Mouse (Mus musculus) gastrocnemius, postnatal 10 days (tissue): ENCODE data around the gene Prox2. TPM values are rescaled to one million over a fixed set of nuclear protein-coding genes. Genes with fewer than 3 reads are reported as not detected.

ENCODE experiments used
- DNase-seq: peaks from one replicate; pipeline ENCODE4 v3.0.0; 2021; ENCODE audit warnings: mixed read lengths
- total RNA-seq, 2 experiments: library from RNA; stranded (reverse); gene quantifications; 2 replicates each; pipeline ENCODE4 v1.2.3; 2021

The Prox2 gene
- total RNA-seq, 2 experiments from 2014 or later = 2.6 to 2.9 TPM

GRCm38 (mm10) chr12:85092214-85092613 lies 18.3 kb downstream of the Prox2 start:
- peak; percentile 82 for DNase-seq

DNA sequence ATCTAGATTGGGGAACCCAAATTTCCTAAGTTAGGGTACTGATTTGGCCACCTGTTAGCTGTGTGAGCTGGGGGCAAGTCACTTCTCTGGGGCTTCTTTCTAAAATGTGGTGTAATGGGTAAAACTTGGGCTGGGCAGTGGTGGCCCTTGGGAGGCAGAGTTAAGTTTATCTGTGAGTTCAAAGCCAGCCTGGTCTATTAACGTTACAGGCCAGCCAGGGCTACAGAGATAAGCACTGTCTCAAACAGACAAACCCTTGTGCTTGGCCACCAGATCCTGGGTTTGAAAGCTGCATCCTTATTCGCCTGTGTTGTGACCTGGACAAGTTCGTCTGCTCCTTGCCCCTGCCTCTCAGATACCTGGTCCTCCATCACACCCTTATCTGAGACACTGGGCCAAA lies 19.4 kb downstream of the Prox2 start:
- DNase-seq = no peak

DNA sequence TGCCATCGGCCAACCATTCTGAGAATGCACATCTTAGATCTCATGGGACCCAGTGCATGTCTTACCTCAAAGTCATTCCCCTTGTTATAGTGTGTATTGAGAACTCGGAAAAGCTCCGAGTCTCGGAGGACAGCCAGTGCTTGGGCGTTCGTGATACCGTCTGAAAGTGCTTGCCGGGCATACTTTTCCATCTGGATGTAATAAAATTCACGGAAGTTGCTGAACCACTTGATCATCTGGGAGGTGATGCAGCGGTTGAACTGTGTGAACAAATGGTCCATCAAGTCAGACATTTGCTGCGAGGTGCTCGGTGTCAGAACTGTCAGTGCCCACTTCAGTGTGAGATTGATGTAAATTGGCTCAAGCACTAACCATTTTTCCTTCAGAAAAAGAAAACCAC lies 22.7 kb downstream of the Prox2 start:
- DNase-seq = no peak

DNA sequence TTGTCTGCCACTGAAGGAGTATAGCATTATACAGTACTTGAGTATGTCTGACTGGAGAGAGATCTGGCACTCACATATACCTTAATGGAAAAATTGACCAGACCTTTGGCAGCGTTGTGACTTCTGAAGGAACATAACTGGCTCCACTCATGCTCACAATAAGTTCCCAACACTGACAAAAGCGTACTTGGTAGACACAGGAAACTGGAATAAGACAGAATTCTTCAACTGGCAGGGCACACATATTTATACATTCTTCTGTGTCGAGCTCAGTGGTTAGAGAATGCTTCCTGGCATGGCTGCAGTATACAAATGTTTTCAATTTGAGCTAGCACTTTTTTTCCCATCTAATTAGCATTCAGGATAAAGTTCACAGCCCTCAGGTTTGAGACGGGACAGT lies 25.6 kb downstream of the Prox2 start:
- no peak for DNase-seq

GRCm38 (mm10) chr12:85084257-85084656 lies 26.3 kb downstream of the Prox2 start:
- no peak for DNase-seq

DNA sequence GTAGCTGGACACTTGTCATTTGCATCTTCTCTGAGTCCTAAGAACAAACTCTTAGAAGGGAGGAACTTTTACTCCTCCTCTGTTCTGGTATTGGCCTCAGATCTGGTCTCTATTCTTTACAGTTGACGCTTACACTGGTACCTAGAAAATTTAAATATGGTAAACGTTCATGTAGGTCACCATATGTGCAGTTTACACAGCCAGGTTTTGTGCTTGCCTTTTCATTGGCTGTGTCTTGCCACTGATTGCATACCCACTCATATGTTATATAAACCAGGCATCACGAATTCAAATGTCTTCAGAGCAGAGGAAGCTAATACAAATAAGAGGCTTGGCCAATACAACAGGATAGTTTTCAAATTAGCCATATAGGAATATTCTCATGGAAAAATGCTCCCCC lies 33.5 kb downstream of the Prox2 start:
- DNase-seq = no peak

DNA sequence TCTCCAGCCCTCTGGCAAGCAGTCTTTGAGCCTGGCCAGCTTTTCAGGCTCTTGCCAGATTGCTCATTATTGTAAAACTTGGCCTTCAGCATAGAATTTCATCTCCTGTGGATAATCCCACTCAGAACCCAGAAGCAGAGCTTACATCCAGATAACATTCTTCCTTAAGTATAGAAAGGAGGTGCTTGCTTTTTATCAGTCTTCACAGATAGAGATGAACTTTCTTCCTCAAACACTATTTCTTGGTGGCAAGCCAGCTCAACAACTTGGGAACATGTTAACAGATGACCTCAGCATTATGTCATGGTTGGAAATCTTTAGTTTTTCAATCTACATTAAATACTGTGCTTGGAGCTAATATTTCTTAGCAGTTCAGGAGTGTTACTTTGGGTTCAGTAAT lies 39.5 kb downstream of the Prox2 start:
- no peak for DNase-seq

DNA sequence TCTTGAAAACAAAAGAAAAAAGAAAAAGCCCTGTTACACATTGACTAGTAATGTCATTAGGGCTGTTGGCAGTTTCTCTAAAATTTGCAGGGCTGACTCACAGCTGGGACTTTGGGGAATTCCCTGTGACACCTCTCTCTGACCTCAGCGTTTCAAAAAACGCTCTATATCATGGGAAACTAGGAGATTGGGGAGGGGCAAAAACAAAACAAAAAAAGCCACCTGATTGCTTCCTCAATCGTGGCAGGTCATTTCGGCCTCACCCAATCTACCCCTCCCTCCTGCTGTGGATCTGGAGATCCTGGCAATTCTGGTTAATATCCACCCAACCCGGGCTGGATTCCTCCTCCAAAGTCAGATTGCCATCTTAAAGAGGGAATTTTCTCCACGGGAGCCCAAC lies 59.3 kb downstream of the Prox2 start:
- DNase-seq = no peak

Other genes starting within 250 kb of the Prox2 start
- gene Ltbp2, start 234.2 kb downstream of the Prox2 start, total RNA-seq = 1 to 10 TPM; 1.9 to 2.5 TPM
- gene Fcf1, start 139.9 kb downstream of the Prox2 start, total RNA-seq = 10 to 100 TPM; 37.5 to 37.6 TPM
- gene Arel1, start 139.9 kb downstream of the Prox2 start, total RNA-seq = 10 to 100 TPM; 20.8 to 23.4 TPM
- gene Ylpm1, start 114.4 kb downstream of the Prox2 start, total RNA-seq = 10 to 100 TPM; 20.4 to 27.7 TPM
- gene Dlst, start 74 bp upstream of the Prox2 start, total RNA-seq = 100 to 1,000 TPM; 284 to 308 TPM
- gene Rps6kl1, start 40.5 kb upstream of the Prox2 start, total RNA-seq = under 1 TPM; 0.33 to 0.68 TPM
- gene Pgf, start 67.0 kb upstream of the Prox2 start, total RNA-seq = 1 to 10 TPM; 2.4 to 4.0 TPM
- gene Eif2b2, start 108.7 kb upstream of the Prox2 start, total RNA-seq = 10 to 100 TPM; 76.1 to 95.2 TPM
- gene Mlh3, start 159.8 kb upstream of the Prox2 start, total RNA-seq = 10 to 100 TPM in 1 of 2 experiments, 1 to 10 TPM in 1; 8.7 to 10.8 TPM
- gene Acyp1, start 177.7 kb upstream of the Prox2 start, total RNA-seq = 10 to 100 TPM; 20.5 to 24.9 TPM
- gene Zc2hc1c, start 177.8 kb upstream of the Prox2 start, total RNA-seq = under 1 TPM; 0.63 TPM
- 10 to 100 TPM; 50.5 to 50.7 TPM for gene Nek9, start 228.6 kb upstream of the Prox2 start, total RNA-seq